Mouse (Mus musculus) right cerebral cortex, adult 18-20 months (tissue): ENCODE measurements around the gene Wfs1.

Source experiments
- DNase-seq: peaks from one replicate; pipeline ENCODE4 v3.0.0; 2022; ENCODE audit warnings: mixed read lengths

Wfs1 gene

GRCm38 (mm10) chr5:36923826-36924700, 64.9 kb downstream of the Wfs1 start:
- no peak for DNase-seq

- no peak for DNase-seq
These were observed 66.2 kb downstream of the Wfs1 start for GRCm38 (mm10) chr5:36922811-36923210.

DNA sequence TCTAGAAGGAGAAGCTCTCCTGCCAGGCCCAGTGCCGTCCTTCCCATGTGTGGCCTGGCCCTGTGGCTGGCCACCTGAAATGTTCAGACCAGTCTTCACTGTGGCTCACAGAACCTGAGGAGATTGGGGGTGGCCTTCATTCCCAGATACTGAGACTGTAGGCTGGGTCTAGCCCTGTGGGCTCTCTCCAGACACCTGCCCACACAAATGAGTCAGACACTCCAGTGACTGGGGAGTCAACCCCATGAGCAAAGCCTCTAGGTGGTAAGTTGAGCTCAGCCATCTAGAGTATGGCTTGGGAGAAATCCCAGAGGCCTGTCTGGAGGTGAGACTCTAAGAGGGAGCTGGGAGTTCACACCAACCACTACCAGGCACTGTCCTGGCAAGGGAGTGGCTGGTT, 67.1 kb downstream of the Wfs1 start:
- peak; percentile 73 for DNase-seq

GRCm38 (mm10) chr5:36920072-36920471, 68.9 kb downstream of the Wfs1 start:
- no peak for DNase-seq

DNA sequence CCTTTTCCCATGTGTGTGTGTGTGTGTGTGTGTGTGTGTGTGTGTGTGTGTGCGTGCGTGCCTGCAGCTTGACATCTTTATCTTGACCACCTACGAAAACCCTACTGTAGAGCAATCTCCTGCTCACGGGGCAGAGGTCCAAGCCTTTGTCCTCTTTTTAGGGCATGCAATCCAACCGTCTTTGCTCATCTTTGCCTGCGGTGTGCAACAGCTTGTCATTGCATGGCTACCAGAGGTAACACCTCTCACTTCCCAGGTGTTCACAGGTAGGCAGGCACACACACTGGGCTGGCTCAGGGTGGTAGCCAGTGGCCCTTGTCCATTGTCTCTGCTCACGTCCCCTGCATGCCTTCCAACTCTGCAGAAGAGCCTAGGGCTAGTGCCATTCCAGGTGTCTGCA, 71.0 kb downstream of the Wfs1 start:
- no peak for DNase-seq

DNA sequence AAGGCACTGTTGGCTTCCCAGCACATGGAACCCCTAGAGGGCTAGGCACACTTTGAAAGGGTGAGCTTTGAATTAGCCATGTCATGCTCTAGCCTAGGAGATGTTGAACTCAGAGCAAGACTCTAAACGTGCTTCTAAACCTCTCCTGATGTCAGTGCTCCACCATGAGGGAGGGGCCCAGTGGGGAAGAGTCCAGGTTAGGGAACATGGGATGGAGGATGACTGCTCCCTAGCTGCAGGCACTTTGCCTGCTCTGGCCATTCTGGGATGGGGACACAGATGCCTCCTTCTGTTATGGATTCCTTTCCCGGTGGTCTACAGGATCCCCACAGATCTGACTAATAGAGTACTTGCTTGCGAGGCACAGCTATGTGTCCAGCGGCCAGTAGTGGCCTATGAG, 71.8 kb downstream of the Wfs1 start:
- DNase-seq = no peak

DNA sequence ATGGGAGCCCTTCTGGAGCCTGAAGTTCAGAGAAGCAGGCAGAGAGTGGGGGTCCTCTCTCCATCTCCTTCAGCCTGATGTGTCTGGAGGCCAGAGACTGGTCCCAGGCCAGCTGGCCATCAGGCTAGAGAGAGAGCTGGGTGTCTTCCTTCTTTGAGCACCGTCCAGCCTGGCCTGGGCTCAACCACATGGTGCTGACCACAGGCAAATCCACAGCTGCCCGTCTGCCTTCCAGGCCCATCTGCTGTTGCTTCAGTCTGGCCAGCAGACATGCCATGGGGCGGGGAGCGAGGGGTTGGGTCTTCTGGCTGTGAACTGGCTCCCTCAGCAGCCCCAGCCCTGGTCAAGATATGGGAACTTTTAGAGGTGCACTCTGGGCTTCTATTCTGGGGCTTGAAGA, 72.4 kb downstream of the Wfs1 start:
- DNase-seq = no peak
